Mouse (Mus musculus) gastrocnemius, postnatal 25 days (tissue): ENCODE data around the gene Crybg1. TPM values are rescaled to one million over a fixed set of nuclear protein-coding genes. Genes with fewer than 3 reads are reported as not detected.
"Not testable (repeated sequence)": the region's sequence is repeated elsewhere in the genome, so short reads cannot be mapped to it uniquely, and the experiment has no call there.

Source experiments
- DNase-seq: peaks from one replicate; pipeline ENCODE4 v3.0.0; 2022
- total RNA-seq, 2 experiments: library from RNA; stranded (reverse); gene quantifications; 1 replicate in 1 of 2; 2 replicates in 1 of 2; pipeline ENCODE4 v1.2.3; 2021

Gene Crybg1
- total RNA-seq, 2 experiments from 2014 or later = 1.2 to 1.3 TPM

GRCm38 (mm10) chr10:44005677-44006641, 142.7 kb downstream of the Crybg1 start:
- DNase-seq = no peak

DNA sequence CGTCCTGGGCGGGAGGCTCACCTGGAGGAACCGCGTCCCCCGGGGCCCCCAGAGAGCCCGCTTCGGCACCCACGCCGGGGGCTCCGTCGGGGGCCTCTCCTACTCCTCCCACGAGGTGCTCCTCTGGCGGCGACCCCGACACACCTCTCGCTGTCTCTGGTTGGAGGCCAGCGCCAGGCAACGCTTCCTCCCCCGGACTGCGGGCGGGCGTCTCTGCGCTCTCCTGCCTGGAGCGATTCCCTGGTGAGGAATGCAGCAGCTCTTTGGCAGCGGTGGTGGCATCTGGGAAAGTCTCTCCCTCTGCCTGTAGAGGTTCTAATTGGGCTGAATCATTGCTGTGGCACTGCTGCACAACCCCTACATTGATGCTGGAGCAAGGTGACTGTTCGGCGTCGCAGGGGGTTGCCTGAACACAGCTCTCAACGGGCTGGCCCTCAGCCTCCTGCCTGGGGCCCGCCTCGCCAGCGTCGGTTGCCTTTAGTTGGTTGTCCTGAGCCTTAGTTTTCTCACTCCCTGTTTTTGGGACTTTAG, 144.4 kb downstream of the Crybg1 start:
- DNase-seq = no peak

GRCm38 (mm10) chr10:44003551-44004151, 145.0 kb downstream of the Crybg1 start:
- DNase-seq = peak; percentile 54

DNA sequence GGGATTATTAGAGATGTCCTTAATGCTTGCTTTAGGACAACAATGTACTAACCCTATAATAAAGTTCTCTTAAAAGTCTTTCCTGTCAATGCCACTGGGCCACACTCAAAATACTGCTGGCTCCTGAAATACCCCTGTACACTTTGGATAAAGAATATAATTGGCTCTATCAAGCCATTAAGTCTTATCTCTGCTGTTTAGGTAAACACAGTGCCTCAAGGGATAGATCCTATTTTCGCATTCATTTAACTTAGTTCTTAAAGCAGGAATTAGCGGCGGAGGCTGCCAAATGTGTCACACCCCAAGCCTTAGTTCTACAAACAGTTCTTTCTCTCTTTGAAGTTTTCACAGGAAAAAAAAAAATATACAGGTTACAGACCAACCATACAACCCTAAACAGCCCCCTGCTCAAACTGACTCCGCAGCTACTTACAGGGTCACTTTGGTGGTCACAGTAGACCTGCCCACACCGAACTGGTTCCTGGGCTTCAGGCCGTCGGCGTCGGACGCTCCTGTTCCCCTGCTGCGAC, 145.6 kb downstream of the Crybg1 start:
- DNase-seq = no peak

GRCm38 (mm10) chr10:44002004-44002940, 146.4 kb downstream of the Crybg1 start:
- no peak for DNase-seq

DNA sequence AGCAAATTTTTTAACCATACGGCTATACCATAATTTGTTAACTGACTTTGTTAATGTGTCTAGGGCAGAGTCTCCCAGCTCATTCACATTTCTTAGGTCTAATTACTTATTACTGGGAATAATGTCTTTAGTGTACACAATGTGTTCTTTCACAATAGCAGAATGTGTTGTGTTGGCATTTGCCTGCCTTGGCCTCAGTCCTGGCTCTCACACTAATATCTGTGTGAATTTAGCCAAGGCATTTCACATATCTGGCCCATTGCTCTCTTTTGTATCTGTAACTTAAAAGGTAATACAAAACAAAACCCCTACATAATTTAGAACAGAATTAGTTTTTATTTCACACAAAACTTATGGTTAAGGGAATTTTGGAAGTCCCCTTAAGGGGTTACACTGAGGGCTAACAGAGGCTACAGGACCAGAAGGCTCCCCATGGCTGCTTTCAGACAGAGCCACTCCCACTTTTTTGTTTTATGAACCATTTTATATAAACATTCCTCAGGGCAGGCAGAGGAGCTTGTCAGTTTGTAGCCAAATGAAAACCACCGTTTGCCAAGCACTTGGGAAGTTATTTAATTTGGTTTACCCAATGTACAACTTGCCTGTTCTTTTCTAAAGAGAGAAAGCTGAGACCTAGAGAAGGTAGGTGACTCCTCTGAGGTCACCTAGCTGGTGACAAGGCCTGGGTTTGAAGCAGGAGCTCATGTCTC, 148.3 kb downstream of the Crybg1 start:
- DNase-seq = no peak

GRCm38 (mm10) chr10:43998503-43999082, 150.1 kb downstream of the Crybg1 start:
- DNase-seq = no peak

DNA sequence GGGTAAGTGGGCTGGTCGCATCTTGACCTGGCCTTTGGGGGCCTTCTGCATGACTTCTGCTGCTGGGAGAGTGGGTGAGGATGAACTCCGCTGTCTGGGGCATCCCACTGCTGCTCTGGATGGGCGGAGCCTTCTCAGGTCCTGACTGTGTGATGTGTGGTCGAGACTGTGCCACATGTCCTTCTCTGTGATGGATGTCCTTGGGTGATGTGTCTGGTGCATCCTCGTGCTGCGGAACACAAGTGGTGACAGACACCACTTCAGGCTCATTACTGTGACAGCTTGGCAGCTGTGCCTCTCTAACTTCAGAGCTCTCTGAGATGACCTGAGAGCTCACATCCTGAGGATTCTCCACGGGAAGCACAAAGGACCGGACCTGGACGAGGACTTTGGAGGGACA, 150.6 kb downstream of the Crybg1 start:
- no peak for DNase-seq

DNA sequence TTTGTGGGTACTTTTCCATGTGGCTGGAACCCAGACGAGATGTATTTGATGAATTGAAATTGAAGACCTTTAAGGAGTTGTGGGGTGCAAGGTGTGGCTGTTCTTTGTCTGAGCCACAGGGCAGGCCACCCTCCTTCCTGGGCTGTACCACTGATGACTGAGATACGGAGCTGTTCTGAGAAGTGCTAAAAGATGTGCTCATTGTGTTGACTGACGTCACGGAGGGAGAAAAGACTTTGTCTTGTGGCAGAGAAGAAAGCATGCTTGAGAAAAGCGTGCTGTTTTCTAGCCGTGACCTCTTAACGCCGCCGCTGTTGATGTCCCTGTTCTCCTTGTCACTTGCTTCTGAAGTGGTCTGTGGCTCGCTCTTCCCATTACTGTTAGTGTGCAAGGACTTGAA, 151.4 kb downstream of the Crybg1 start:
- DNase-seq = no peak

DNA sequence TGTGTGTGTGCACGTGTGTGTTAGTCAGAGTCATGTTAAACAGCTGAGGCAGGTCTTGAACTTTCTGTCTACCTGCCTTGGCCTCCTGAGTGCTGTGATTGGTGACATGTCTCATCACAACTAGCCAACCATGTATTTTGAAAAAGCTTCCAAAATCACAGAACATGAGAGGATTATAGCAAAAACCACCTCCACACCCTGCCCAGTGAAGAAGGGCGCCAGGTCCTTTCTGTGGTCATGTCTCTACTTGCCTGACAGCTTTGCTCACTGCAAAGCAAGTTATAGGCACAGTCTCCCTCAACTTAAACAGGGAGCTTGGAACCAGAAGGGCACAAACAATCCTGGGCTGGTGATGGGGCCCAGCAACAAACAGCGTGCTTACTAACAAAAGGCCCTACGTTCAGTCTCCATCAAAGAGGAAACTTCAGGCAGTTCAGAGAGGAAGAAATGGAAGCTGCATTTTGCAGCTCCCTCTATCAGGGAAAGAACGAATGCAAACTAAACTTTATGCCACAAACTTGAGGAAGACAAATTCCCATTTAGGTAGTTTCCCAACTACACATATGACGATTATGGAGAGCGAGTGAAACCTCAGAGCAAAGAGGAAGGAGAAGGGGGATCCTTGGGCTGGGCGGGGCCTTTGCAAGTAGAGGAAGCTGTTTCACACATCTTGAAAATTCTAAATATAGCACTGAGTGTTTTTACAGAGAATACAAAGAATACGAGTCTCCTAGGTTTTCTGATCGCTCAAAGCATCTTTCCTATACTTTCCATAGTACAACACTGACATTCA, 152.6 kb downstream of the Crybg1 start:
- no peak for DNase-seq

GRCm38 (mm10) chr10:43993198-43993597, 155.5 kb downstream of the Crybg1 start:
- DNase-seq = no peak

GRCm38 (mm10) chr10:43992506-43992905, 156.1 kb downstream of the Crybg1 start:
- DNase-seq = no peak

GRCm38 (mm10) chr10:43991268-43991667, 157.4 kb downstream of the Crybg1 start:
- DNase-seq = no peak

DNA sequence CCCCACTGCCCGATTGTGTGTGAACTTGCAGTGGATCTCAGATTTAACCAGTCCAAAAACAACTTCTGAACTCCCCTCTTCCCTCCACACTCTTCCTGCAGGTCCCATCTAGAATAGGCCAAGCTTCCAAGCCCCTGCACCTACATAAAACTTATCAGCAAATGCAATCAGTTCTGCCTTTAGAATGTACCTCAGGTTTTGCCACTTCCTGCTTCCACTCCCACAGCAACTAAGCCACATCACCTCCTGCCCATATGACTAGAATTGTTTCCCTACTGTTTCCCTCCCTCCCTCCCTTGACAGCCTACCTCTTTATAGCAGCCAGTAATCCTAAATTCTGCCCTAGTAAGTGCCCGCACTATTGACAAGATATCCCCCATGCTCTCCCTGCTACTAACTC, 164.8 kb downstream of the Crybg1 start:
- no peak for DNase-seq

DNA sequence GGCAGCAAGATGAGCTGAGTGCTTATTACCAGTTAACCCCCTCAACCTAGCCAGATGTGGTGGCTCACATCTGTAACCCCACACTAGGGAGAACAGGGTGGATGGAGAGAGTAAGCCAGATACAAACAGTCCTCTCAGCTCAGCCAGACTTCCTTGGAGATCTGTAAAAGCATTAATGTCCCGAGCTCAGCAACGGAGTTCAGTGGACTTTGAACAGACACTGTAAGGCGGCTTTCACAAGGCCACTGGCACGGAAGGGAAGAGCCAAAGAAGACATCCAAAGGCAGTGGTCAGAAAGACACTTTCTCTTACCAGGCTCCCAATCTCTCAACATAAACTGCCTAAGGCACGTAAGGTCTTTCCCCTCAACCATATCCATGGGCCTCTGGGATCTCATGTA, 165.4 kb downstream of the Crybg1 start:
- no peak for DNase-seq

DNA sequence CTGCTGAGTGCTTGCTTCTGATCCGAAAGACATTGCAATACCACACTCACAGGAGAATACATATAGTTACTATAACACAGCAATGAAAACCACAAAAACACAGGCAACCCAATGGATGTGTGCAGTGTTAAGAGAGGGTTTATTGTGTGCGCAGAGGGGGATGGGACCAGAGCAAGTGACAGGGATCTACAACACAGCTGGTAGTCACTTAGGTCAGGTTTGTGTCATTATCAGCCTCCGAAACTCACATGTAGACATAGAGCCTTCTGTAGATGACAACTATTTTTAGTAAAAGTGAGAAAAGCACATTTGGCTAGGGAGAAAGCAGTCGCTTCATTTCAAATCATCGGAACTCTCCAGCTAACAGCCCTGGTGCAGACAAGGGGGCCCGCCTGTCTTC, 166.2 kb downstream of the Crybg1 start:
- DNase-seq = no peak

DNA sequence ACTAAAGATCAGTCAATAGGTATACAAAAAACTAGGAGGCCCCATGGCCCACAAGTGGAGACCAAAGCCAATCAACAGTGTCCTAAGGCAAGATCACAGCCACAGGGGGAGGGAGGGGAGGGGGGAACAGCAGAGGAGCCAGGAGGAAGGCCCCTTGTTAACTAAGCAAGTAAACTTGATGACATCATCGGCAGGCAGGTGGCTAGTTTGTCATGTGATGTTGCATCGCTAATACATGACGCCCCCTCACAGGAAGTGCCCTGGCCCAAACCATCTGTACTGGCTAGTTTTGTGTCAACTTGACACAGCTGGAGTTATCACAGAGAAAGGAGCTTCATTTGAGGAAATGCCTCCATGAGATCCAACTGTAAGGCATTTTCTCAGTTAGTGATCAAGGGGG, 167.9 kb downstream of the Crybg1 start:
- DNase-seq = not testable (repeated sequence)

DNA sequence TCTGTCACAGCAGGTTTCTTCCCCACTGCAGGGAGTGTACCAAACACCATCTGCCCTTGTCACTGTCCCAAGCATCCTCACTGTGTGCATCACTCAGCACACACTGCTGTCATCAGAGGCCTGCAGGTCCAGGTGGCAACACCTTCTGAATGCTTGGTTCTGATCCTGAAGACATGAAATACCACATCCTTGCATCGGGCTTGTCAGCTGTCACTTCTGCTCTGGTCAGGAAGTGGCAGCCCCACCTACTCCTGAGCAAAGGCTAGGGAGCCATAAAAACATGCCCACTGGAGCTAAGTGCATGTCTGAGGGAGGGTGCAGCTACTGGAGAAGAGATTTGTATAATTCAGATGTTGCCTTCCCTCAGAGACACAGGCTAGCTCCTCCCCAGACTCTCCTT, 168.6 kb downstream of the Crybg1 start:
- DNase-seq = no peak

DNA sequence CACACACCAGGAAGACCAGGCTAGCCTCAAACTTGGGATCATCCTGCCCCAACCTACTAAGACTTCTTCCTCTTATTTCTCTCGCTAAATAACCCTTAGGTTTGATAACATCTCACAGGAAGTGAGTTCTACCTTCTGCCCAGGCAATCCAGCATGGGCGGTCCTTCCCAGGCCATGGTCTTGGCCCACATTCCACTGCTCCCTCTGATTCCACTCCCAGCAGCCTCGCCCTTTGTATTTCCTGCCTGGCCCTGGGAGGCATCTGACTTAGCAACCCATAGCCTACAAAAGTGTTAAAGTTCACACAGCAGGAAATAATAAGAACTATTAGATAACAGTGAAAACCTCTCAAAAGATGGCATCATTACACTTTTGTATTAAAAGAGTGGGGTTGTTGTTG, 171.3 kb downstream of the Crybg1 start:
- DNase-seq = peak; percentile 23

DNA sequence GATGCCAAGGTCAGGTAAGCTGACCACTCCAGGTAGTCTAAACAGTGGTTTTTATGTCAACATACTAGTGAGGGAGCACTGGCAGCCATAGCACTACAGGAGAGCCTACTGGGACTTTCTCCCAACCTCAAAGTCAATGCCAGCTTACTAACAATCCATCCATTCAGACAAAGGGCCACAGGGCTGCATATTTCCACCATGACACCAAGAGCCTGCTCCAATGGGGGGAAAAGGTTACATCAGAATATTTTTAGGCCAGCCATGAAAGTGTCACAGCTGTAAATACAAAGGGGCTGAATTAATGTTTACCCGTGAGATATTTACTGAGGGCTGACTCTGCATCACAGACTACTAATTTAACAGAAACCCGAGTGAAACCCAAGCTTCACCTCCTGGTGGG, 175.4 kb downstream of the Crybg1 start:
- no peak for DNase-seq
